Mouse (Mus musculus): ENCODE measurements around the gene Pram1. TPM values are rescaled to one million over a fixed set of nuclear protein-coding genes. Genes with fewer than 3 reads are reported as not detected.

The Pram1 gene
- polyA plus RNA-seq (2012; fragmentation: generic; extraction: Trizol) = 1 to 10 TPM in 1 of 2 experiments, not detected in 1; 1.1 TPM

DNA sequence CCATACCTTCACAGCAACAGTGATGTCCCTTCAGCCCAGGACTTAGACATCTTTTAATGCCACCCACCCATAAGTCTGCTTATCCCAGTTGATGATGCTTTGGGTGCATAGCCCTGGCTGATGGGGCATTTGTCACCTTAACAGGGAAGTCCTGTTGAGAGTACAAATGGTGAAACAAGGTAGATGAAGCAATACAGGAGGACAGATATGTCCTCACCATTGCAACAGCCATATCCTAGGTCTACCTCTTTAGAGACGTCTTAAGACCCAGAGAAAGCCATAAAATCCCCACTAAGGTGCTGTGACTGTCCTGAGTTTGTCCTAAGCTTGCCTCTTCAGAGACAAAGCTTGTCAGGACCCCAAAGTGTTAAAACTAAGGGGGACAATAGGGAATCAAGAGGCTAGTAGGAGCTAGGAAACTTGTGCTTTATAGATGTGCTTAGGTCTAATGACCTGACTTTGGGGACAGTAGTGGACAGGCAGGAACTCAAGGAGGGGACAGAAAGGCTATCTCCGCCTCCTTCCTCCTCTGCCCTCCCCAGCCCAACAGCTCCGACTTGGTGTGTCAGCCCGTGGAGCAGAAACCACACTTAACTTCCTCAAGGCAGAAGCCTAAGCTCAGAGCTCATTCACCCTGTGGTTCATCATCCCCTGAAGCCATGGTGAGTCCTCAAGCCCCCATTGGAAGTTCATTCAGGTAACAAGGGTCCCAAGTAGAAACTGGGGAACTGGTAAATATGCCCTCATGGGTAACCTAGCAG lies at the start of gene Pram1:
TSS of gene Pram1 (plus strand) at position 541 of the 761 bp plus-strand sequence.

DNA sequence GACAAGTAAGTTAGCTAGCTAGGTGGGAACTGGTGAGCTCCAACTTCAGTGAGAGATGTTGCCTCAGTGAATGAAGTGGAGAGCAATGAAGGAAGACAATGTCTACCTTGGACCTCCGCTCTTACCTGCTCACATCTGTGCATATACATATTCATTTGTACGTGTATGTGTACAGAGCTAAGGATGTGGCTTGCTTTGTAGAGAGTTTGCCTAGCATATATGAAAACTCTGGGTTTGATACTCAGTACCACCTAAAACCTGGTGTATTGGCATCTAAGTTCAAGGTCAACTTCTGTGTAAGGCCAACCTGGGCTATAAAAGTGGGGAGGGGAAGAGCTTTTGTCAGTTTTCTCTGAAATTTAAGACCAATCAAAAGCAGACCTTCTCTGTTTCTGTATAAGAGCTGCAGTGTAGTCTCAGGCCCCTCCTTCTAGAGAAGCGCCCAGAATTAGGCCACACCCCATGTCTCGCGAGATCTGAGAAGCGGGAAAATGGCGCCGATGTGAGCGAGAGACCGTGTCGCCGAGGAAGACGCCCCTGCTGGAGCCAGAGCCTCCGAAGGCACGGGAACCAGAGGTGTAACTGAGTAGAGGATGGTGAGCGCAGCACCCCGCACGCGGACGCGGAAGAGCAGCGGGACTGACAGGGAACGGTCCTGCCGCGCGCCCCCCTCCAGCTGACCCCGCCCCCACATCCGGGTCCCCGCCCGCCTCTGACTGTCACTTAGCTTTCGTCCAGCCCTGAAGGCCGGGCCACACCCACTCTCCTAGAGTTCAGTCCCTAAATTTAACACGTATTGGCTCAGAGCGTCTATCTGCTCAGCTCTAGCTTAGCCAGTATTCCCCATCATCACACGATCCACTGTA lies 9.0 kb upstream of the Pram1 start, which contains the start of gene Zfp414:
TSS of gene Zfp414 (plus strand) at position 470 of the 866 bp plus-strand sequence.

DNA sequence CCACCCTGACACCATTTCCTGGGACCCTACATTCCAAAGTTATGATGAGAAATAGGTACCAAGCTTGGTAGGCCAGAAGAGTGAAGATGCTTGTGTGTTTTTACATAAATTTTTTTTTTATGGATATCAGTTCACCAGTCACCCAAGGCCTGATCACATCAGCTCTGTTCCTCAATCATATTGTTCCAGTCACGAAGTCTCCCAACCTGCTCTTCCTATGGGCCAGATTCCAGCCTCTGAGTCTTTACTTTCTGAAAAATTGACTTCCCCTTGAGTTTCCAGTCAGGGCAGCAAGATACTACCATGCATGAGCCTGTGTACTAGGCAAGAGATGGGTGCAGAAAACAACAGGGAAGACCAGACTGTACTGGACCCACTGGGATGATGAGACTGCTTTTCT lies 48.9 kb downstream of the Pram1 start, which contains the start of gene Hnrnpm:
TSS of gene Hnrnpm (minus strand) at position 101 of the 400 bp plus-strand sequence.

Other genes with a start within 250 kb of the Pram1 start
- gene Zfp101, start 243.4 kb upstream of the Pram1 start, polyA plus RNA-seq (2012; fragmentation: generic; extraction: Trizol) = 1 to 10 TPM in 1 of 2 experiments, under 1 TPM in 1; 0.13 to 2.5 TPM
- gene Actl9, start 205.2 kb upstream of the Pram1 start, polyA plus RNA-seq (2012; fragmentation: generic; extraction: Trizol) = under 1 TPM; 0.01 to 0.18 TPM
- 10 to 100 TPM in 1 of 2 experiments, 1 to 10 TPM in 1; 6.6 to 31.9 TPM for gene Adamts10, start 113.9 kb upstream of the Pram1 start, polyA plus RNA-seq (2012; fragmentation: generic; extraction: Trizol)
- gene Myo1f, start 82.3 kb upstream of the Pram1 start, polyA plus RNA-seq (2012; fragmentation: generic; extraction: Trizol) = under 1 TPM in 1 of 2 experiments, not detected in 1; 0.01 TPM
- 10 to 100 TPM; 57.0 to 81.0 TPM for gene Zfp414, start 9.0 kb upstream of the Pram1 start, polyA plus RNA-seq (2012; fragmentation: generic; extraction: Trizol)
- gene Hnrnpm, start 48.8 kb downstream of the Pram1 start, polyA plus RNA-seq (2012; fragmentation: generic; extraction: Trizol) = 100 to 1,000 TPM in 1 of 2 experiments, 10 to 100 TPM in 1; 27.5 to 115 TPM
- gene March2, start 80.6 kb downstream of the Pram1 start, polyA plus RNA-seq (2012; fragmentation: generic; extraction: Trizol) = 10 to 100 TPM; 40.8 to 81.8 TPM
- gene Rab11b, start 122.5 kb downstream of the Pram1 start, polyA plus RNA-seq (2012; fragmentation: generic; extraction: Trizol) = 100 to 1,000 TPM in 1 of 2 experiments, 10 to 100 TPM in 1; 96.4 to 219 TPM
- 100 to 1,000 TPM in 1 of 2 experiments, 10 to 100 TPM in 1; 32.8 to 266 TPM for gene Angptl4, start 143.8 kb downstream of the Pram1 start, polyA plus RNA-seq (2012; fragmentation: generic; extraction: Trizol)
- gene Kank3, start 172.5 kb downstream of the Pram1 start, polyA plus RNA-seq (2012; fragmentation: generic; extraction: Trizol) = 1 to 10 TPM; 1.0 to 4.9 TPM
- gene Rps28, start 186.5 kb downstream of the Pram1 start, polyA plus RNA-seq (2012; fragmentation: generic; extraction: Trizol) = over 10,000 TPM; 10,760 to 16,218 TPM
- 100 to 1,000 TPM; 479 to 931 TPM for gene Ndufa7, start 186.5 kb downstream of the Pram1 start, polyA plus RNA-seq (2012; fragmentation: generic; extraction: Trizol)
- gene Cd320, start 205.0 kb downstream of the Pram1 start, polyA plus RNA-seq (2012; fragmentation: generic; extraction: Trizol) = 100 to 1,000 TPM in 1 of 2 experiments, 10 to 100 TPM in 1; 81.6 to 103 TPM
- not detected for gene Gm7029, start 235.8 kb downstream of the Pram1 start, polyA plus RNA-seq (2012; fragmentation: generic; extraction: Trizol)

All from C3H10T1/2 (cell line).